Mouse (Mus musculus): Measurements from ENCODE around the gene Oxsr1.

Gene Oxsr1

DNA sequence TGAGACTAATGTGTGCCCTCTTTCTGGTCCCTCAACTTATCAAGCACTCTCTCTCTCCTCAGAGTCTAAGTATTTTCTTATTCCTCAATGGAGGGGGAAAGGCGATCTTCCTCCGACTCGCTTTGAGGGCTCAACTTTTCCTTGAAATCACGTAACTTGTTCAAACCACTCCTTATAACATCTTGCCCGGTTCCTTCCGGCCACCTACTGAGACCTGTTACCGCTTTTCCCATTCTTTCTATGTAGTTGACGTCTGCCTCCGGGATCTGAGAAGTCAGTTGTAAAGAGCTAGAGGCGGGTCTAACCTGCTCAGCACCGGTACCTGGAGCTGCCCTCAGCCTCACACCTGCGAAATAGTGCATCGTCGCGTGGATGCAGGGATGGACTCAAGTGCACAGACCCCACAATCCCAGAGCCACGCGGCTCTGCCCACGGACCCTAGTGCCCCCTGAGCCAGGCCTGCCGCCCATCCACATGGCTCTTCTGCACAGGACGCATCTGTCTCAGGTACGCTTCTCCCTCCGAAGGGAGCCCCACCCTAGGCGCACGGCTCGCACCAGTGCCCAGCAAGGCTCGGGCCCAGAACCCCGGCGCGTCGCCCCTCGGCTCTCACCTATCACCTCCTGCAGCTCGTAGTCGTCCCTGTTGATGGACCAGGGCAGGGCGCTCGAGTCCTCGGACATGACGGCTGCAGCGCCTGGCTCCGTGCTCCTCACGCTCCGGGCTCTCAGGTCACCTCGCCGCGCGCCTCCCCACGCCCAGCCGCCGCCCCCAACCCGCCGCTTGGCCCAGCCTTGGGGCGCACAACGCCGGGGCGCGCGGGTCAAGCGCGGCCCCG lies 616 bp downstream of the Oxsr1 start:
- CTCF ChIA-PET = interaction anchor here in 3 of 4 experiments (0.5 to 2.7 kb wide), 5 partner anchors 19 to 833 kb away, joined by 3 to 15 read pairs (median 6); partner anchors contain the start of genes Acaa1a (in 1 of the 3) and Myd88 (in 1 of the 3)
- POLR2A ChIA-PET = interaction anchor here (0.7 to 5.9 kb wide), 87 partner anchors 8 to 972 kb away, joined by 3 to 158 read pairs (median 5); partner anchors contain the start of genes Myd88 (in 4 of the 4), Acaa1a (in 3 of the 4), Acvr2b (in 3 of the 4) and Exog (in 2 of the 4)

DNA sequence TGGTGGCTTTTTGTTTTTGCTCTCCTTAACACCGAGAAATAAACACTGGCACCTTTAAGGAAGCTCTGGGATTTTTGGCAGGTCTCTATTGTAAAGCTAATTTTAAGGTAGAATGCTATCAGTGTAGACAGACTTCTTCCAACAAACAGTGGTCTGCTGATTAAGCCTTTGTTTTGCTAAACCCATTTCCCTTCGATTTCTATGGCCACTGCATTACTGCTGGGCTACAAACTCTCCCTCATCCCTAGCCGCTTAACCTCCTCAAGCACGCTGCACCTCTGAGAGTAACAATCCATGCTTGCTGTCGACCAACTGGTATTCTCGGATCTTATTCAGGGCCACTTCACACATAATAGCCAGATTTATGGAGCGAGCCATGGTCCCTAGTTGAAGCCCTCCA lies 1.3 kb downstream of the Oxsr1 start:
- CTCF ChIA-PET = interaction anchor here in 2 of 4 experiments (0.6 to 2.7 kb wide), 5 partner anchors 20 to 832 kb away, joined by 5 to 15 read pairs (median 13); partner anchors contain the start of genes Acaa1a (in 1 of the 2) and Myd88 (in 1 of the 2)
- POLR2A ChIA-PET = interaction anchor here (0.6 to 5.9 kb wide), 73 partner anchors 7 to 815 kb away, joined by 3 to 158 read pairs (median 4); partner anchors contain the start of genes Myd88 (in 4 of the 4), Acaa1a (in 3 of the 4), Acvr2b (in 3 of the 4) and Dlec1 (in 1 of the 4)

DNA sequence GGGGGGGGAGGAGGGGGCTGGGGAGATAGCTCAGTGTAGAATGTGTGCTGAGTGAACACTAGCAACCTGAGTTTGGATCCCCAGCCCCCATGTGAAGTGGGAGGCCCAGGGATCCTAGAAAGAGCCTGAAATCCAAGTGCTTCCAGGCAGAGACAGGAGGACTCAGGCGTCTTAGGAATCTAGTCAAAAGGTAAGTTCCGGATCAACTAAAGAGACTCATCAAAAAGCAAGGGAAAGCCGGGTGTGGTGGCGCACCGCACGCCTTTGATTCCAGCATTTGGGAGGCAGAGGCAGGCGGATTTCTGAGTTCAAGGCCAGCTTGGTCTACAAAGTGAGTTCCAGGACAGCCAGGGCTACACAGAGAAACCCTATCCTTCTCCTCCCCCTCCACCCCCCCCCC lies 1.8 kb downstream of the Oxsr1 start:
- ChIA-PET POLR2A (interaction anchor here in 3 of 4 experiments (0.6 to 5.9 kb wide), 66 partner anchors 8 to 814 kb away, joined by 3 to 158 read pairs (median 4); partner anchors contain the start of genes Acaa1a (in 3 of the 3), Acvr2b (in 3 of the 3), Myd88 (in 3 of the 3) and Dlec1 (in 1 of the 3)), CTCF (interaction anchor here in 2 of 4 experiments (0.6 to 2.7 kb wide), 4 partner anchors 31 to 504 kb away, joined by 3 to 14 read pairs (median 9); no protein-coding TSS in a partner anchor)

DNA sequence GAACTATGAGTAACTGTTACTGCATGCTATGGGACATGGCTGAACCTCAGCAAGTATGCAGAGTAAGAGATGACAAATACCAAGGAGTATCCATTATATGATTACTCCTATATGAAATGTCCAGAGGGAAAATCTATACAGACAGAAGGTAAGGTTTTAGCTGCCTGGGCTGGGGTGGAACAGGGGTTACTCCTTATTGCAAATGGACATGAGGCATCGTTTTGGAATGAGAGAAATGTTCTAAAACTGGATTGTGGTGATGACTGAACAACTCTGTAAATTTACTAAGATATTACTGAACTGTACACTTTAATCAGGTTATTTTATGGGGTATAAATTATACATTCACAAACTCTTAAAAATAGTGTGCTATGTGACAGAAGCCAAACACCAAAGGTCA lies 3.3 kb downstream of the Oxsr1 start:
- ChIA-PET CTCF (interaction anchor here in 1 of 4 experiments (2.7 kb wide), 1 partner anchor 33 kb away, joined by 13 read pairs; no protein-coding TSS in a partner anchor), POLR2A (interaction anchor here in 1 of 4 experiments (1.4 to 2.9 kb wide), 3 partner anchors 8 to 20 kb away, joined by 3 to 17 read pairs (median 4); no protein-coding TSS in a partner anchor)

DNA sequence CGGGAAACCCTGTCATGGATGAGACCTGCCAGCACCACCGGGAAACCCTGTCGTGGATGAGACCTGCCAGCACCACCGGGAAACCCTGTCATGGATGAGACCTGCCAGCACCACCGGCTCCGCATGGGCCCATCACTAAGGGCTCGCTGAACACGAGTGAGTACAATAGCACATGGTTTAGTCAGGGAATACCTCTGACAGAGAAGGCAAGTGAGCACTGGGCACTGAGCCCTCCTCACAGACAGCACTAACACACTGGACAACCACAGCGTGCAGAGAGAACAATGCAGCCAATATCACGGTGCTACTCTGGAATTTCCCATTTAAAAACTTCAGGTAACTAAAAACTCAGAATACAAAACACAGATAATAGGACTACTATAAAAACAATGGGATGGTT lies 9.1 kb downstream of the Oxsr1 start:
- POLR2A ChIA-PET = interaction anchor here (0.6 to 3.1 kb wide), 10 partner anchors 9 to 1331 kb away, joined by 3 to 33 read pairs (median 4); partner anchors contain the start of genes Oxsr1 (in 2 of the 4) and Myd88 (in 1 of the 4)
- CTCF ChIA-PET = interaction anchor here in 2 of 4 experiments (0.6 to 0.7 kb wide), 3 partner anchors 89 to 551 kb away, joined by 4 to 6 read pairs (median 4); partner anchors contain the start of gene Acvr2b (in 1 of the 2)

DNA sequence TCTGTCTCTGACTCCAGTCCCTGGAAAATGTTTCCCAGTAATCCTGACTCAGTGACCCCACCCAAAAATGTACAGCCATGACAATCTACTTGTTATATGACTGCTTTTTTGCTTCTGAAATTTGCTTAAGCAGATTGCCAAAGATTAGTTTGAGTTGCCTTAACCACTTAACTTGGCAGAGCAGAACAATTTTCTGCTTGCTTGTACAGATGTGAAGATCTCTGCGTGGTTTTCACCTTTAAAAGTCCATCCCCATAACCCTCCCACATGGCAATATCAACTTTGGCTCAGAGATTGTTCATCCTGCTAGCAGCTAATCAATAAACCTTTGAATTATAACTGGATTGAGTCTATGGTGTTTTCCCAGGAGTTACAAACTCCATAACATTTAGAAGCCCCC lies 13.2 kb downstream of the Oxsr1 start:
- POLR2A ChIA-PET = interaction anchor here in 1 of 4 experiments (1.1 to 2.1 kb wide), 2 partner anchors 12 kb away, joined by 4 to 7 read pairs; no protein-coding TSS in a partner anchor
- CTCF ChIA-PET = interaction anchor here in 1 of 4 experiments (1.2 to 1.4 kb wide), 2 partner anchors 13 to 43 kb away, joined by 4 to 5 read pairs; partner anchors contain the start of gene Oxsr1

DNA sequence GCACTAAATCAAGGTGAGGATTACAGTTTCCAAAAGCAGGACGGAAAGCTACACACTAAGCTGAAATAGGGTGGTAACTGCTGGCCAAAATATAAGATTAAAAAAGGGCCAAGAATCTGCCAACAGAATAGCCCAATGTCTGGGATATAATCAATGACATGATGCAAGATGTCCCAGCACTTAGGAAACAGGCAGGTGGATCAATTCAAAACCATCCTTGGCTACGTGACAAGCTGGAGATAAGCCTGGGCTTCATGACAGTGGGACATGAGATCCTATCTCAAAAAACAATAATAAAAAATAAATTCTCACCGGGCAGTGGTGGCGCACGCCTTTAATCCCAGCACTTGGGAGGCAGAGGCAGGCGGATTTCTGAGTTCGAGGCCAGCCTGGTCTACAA lies 16.4 kb downstream of the Oxsr1 start:
- ChIA-PET CTCF (interaction anchor here in 2 of 4 experiments (0.5 to 0.7 kb wide), 2 partner anchors 46 to 125 kb away, joined by 3 to 4 read pairs; no protein-coding TSS in a partner anchor), POLR2A (interaction anchor here (0.6 to 3.1 kb wide), 12 partner anchors 9 to 697 kb away, joined by 3 to 26 read pairs (median 7); partner anchors contain the start of genes Myd88 (in 1 of the 4) and Oxsr1 (in 1 of the 4))

DNA sequence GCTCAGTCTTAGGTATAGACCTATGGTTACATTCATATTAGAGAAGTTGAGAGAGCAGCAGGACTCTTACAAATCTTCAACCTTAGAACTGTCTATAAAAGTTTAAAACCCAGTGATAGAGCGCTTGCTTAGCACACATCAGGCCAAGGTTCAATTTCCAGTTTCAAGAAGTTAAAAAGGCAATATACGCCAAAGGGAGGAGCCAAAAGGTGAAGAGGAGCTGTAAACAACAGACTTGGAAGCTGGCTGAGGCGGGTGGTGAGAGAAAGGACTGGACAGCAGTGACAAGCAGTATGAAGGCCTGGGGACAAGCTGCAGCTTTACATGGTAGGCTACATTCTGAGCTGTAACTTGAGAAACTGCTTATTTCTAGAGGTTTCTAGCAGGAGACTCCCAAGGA lies 23.7 kb downstream of the Oxsr1 start:
- ChIA-PET POLR2A (interaction anchor here (0.7 to 3.3 kb wide), 9 partner anchors 9 to 24 kb away, joined by 3 to 15 read pairs (median 3); no protein-coding TSS in a partner anchor), CTCF (interaction anchor here in 1 of 4 experiments (0.7 kb wide), 1 partner anchor 57 kb away, joined by 6 read pairs; no protein-coding TSS in a partner anchor)

DNA sequence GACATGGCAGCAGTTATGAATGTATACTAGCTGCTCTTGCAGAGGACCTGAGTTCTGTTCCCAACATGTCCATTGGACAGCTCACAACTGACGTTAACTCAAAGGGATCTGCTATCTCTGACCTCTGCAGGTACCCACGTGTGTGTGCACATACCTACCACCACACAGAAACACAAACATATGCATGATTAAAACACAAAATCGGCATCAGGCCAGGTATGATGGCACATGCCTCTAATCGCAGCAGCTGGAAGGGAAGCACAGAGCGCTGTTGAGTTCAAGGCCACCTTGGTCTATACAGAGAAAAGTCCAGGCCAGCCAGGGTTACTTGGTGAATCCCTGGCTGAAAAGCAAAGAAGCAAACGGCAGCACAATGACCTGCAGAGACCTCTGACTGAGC lies 24.5 kb downstream of the Oxsr1 start:
- ChIA-PET CTCF (no interaction called here), POLR2A (interaction anchor here in 3 of 4 experiments (0.5 to 3.3 kb wide), 11 partner anchors 8 to 77 kb away, joined by 3 to 15 read pairs (median 4); no protein-coding TSS in a partner anchor)

DNA sequence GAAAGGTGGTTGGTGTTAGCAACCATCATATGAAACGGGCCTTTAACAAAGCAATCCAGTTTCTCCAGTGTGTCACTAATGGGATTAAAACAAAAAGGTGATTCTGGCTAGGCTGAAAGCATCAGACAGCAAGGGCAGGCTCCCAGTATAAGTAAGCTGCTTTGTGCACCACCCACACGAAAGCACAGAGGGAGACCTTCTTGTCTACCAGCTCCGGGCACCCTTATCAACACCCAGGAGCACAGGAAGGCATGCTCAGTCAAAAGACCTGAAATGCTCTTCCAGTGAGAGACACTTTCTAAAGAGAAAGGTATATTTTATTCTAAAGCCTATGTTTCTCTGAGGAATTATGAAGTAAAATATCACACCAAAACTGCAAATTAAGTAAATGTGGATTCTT lies 31.4 kb downstream of the Oxsr1 start:
- POLR2A ChIA-PET = interaction anchor here in 1 of 4 experiments (1.5 kb wide), 1 partner anchor 17 kb away, joined by 4 read pairs; no protein-coding TSS in a partner anchor
- CTCF ChIA-PET = no interaction called here

DNA sequence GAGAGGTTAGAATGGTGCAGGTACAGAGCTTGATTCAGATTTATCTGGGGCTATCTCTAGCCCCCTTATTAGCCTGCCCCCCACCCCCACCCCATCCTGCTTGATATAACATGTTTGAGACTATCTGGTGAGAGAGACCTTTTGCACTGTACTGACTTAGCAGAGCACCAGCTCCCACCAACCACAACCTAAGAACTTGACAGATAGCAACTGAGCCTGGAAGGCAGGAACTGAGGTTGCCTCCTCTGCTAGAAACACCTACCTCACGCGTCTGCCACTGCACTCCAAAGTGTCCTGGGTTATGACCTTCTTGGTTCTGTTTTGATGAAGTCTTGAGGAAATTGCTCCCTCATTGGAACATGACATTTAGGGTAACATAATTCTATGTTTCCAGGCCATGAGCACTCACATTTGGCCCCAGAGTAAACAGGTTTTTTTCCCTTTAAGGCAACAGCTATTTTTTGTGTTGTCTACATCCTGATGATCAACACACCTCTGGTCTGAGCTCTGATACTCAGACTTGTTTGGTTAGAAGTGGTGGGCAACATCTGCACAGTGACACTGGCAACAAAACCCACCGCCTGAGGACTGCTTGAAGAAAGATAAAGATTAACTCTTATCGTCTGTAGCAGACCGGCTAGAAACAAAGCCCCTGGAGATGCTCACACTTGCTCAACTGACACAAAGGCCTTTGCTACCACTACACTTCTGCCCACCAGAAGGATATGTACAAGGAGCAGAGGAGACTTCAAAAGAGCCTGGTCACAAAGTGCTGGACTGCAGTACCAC lies 41.1 kb downstream of the Oxsr1 start:
- ChIA-PET CTCF (no interaction called here), POLR2A (interaction anchor here in 1 of 4 experiments (0.7 to 1.3 kb wide), 3 partner anchors 10 to 401 kb away, joined by 3 read pairs; no protein-coding TSS in a partner anchor)

DNA sequence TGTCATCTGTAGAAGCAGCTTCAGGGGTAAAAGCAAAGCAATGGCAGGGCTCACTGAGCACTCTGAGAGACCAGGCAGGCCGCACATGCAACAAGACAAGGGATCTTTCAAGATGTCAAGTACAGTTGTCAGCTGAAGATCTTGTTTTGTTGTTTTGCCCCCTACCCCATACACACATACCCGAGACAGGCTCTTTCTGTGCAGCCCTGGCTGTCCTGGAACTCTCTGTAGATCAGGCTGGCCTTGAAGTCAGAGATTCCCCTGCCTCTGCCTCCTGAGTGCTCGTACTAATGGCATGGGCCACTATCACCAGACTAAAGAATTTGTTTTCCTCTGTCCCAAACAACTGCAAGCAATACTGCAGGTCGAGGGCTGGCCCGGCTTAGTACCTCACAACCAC lies 44.2 kb downstream of the Oxsr1 start:
- ChIA-PET POLR2A (interaction anchor here in 1 of 4 experiments (1.0 kb wide), 1 partner anchor 21 kb away, joined by 3 read pairs; no protein-coding TSS in a partner anchor), CTCF (no interaction called here)

DNA sequence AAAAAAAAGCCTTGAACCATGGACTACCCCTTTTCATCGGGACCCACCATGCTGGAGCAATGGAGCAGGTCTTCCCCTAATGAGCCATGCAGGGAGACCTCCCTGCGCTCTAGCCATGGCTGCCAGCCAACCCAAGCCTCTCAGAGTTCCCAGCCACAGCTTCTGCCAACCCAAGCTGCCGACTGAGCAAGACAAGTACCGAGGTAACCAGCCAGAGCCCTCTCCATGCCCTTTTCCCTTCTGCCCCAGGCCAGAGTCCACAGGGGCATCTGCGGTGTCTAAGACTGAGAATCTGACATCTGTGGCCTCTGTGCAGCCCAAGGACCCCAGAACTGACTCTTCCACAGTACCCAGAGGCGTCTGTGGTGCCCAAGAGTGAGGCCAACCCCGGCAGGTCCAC lies 45.9 kb downstream of the Oxsr1 start:
- CTCF ChIA-PET = no interaction called here

DNA sequence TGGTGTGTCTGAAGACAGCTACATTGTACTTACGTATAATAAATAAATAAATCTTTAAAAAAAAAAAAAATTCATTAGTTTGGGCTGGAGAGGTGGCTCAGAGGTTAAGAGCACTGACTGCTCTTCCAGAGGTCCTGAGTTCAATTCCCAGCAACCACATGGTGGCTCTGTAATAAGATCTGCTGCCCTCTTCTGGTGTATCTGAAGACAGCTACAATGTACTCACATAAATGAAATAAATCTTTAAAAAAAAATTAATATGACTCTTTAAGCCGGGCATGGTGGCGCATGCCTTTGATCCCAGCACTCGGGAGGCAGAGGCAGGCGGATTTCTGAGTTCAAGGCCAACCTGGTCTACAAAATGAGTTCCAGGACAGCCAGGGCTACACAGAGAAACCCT lies 47.4 kb downstream of the Oxsr1 start:
- POLR2A ChIA-PET = interaction anchor here in 1 of 4 experiments (0.7 to 3.3 kb wide), 4 partner anchors 20 to 288 kb away, joined by 3 to 10 read pairs (median 4); partner anchors contain the start of gene Oxsr1
- CTCF ChIA-PET = interaction anchor here in 1 of 4 experiments (0.6 to 0.7 kb wide), 3 partner anchors 13 to 696 kb away, joined by 3 to 13 read pairs (median 4); no protein-coding TSS in a partner anchor

More for the DNA sequence above, 45.9 kb downstream of the Oxsr1 start:
- POLR2A ChIA-PET = interaction anchor here in 1 of 4 experiments (1.0 kb wide), 1 partner anchor 46 kb away, joined by 3 read pairs; the partner anchor contains the start of gene Oxsr1

DNA sequence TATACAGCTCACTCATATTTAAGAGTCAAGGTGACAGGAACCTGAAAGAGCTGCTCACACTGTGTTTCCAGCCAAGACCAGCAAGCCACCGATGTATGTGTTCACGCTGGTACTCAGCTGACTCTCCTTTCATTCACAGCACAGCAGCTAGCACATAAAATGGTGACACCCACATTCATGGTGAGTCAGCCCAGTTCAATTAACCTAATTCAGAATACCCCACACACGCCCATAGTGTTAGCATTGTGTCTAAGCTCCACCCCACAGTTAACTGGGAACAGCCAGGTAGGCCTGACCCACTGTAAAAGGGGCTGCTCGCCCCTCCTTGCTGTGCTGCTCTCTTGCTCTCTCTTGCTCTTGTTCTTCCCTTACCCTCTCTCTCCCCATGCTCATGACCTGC lies 50.7 kb downstream of the Oxsr1 start:
- ChIA-PET POLR2A (interaction anchor here in 3 of 4 experiments (0.7 to 2.2 kb wide), 15 partner anchors 9 to 865 kb away, joined by 3 to 10 read pairs (median 4); partner anchors contain the start of genes Myd88 (in 2 of the 3) and Oxsr1 (in 2 of the 3)), CTCF (interaction anchor here in 3 of 4 experiments (0.7 to 1.5 kb wide), 5 partner anchors 14 to 164 kb away, joined by 3 to 4 read pairs (median 3); no protein-coding TSS in a partner anchor)

DNA sequence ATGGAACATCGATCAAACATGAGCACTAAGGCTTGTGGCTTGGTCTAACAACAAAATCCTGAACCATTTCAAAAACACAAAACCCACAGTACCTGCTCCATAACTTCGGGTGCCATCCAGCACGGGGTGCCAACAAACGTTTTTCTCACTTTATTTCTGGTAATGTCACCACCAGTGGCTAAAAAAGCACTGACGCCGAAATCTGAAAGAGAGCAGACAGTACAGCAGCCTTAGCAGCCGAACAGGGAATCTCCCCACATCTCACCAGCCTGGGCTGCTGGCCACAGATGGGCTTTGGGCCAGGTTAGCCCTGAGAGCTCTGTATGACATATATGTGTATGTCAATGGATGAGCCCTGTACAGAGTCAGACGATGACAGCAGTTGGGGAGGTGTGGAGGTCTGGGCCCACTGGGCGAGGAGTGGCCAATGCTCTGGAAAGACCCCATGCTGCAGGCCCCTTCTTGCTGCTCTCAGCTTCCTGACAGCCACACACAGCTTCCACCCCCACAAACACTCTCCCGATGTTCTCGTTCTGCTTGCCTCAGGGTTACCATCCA lies 53.6 kb downstream of the Oxsr1 start:
- CTCF ChIA-PET = interaction anchor here in 1 of 4 experiments (0.7 kb wide), 1 partner anchor 49 kb away, joined by 3 read pairs; no protein-coding TSS in a partner anchor
- POLR2A ChIA-PET = interaction anchor here in 3 of 4 experiments (0.5 to 1.4 kb wide), 4 partner anchors 11 to 824 kb away, joined by 3 to 4 read pairs (median 3); partner anchors contain the start of gene Golga4 (in 1 of the 3)

DNA sequence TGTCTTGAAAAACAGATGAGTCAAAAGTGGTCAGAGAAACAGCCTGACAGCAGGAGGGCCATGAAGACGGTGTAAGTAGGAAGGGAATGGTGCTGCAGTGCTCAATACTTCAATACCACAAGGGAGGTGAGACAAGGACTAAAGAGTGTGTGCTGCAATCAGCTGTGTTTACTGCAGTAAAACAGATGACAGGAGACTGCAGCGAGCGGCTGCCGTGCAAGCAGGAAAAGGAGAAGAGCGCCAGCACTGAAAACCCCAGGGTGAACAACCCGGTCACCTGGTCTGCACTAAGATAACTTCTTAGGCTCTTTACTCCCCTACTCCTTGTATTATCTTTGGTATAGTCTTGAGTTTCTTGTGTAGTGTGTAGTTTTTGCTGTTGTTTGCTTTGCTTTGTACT lies 54.1 kb downstream of the Oxsr1 start:
- ChIA-PET POLR2A (interaction anchor here in 2 of 4 experiments (0.5 to 1.4 kb wide), 4 partner anchors 12 to 762 kb away, joined by 3 to 5 read pairs (median 3); partner anchors contain the start of gene Golga4 (in 1 of the 2)), CTCF (no interaction called here)
